Mouse (Mus musculus) regulatory T cell (primary cell): ENCODE measurements around the gene Cyp4x1.

ENCODE experiments used
- in situ Hi-C: fragments of 300-600 bp; cut with MboI, MseI; formaldehyde crosslinking; loops from one replicate; pipeline ENCODE4 v1.15.1; 2025; ENCODE audit warnings: high pct_unique_total_duplicates

Cyp4x1 gene

GRCm38 (mm10) chr4:115056921-115057673 lies 77.0 kb downstream of the Cyp4x1 start:
- in situ Hi-C loops = no loop called here

DNA sequence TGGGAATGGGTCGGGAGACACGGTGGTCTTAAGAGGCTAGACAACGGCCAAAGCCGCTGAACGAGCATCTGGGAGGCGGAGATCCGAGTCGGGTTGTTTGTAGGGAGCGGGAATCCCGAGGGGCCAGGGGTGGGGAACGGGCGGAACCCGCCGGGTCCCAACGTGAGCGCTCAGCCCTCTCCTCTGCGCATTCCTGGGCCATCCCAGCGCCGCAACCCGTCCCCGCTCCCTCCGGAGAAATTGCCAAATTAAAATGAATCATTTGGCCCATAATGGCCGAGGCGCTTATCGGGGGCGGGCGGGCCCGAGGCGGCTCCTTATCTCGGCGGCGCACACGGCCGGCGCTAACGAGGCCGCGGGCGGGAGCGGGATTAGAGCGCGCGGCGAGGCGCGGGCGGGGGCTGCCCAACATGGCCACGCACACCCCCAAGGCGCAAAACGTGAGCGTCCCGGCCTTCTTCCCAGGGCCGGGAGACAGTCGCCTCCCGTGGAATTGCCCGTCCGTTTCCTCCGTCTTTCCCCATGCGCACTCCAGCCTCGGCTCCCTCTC lies 77.6 kb downstream of the Cyp4x1 start, which contains the start of gene Tal1:
Gene Tal1, plus strand, starts transcription at position 56 of the 550 bp plus-strand sequence.
- in situ Hi-C loops = no loop called here
